Mouse (Mus musculus) hindbrain, embryonic 16.5 days (tissue): Measurements from ENCODE around the gene Hoxd3. TPM values are rescaled to one million over a fixed set of nuclear protein-coding genes. Genes with fewer than 3 reads are reported as not detected.

Source experiments
- ATAC-seq: fragments of 200-750 bp; cut with Nextera tagmentation; 2 replicates; pipeline ENCODE4 v1.8.0; 2017; ENCODE audit warnings: moderate TSS enrichment, moderate library complexity
- H3K27ac ChIP-seq: fragments of 300-500 bp; sonication (generic); 2 replicates; pipeline ENCODE4 v1.5.1; 2014; ENCODE audit warnings: low read depth, mild to moderate bottlenecking, control low read depth, low read length, moderate library complexity
- H3K27me3 ChIP-seq: fragments of 300-500 bp; sonication (generic); replicated peaks from 2 replicates; pipeline ENCODE4 v1.6.1; 2014; ENCODE audit warnings: low read length; ENCODE audit not compliant: control insufficient read depth, insufficient read depth
- H3K36me3 ChIP-seq: fragments of 300-500 bp; sonication (generic); 2 replicates; pipeline ENCODE4 v1.6.1; 2014; ENCODE audit warnings: mild to moderate bottlenecking, low read length, moderate library complexity, mixed read lengths; ENCODE audit not compliant: control insufficient read depth, insufficient read depth
- H3K4me1 ChIP-seq: fragments of 300-500 bp; sonication (generic); 2 replicates; pipeline ENCODE4 v1.6.1; 2014; ENCODE audit warnings: low read depth, low read length; ENCODE audit not compliant: control insufficient read depth, insufficient read depth
- H3K4me2 ChIP-seq: fragments of 300-500 bp; sonication (generic); 2 replicates; pipeline ENCODE4 v1.6.1; 2014; ENCODE audit warnings: mild to moderate bottlenecking, low read length, control low read depth, moderate library complexity
- H3K4me3 ChIP-seq: fragments of 300-500 bp; sonication (generic); 2 replicates; pipeline ENCODE4 v1.5.1; 2014; ENCODE audit warnings: mild to moderate bottlenecking, low read length, control low read depth, moderate library complexity
- H3K9ac ChIP-seq: fragments of 300-500 bp; sonication (generic); 2 replicates; pipeline ENCODE4 v1.6.1; 2014; ENCODE audit warnings: low read depth, mild to moderate bottlenecking, control low read depth, low read length, moderate library complexity
- H3K9me3 ChIP-seq: fragments of 300-500 bp; sonication (generic); 2 replicates; pipeline ENCODE4 v1.6.1; 2014; ENCODE audit warnings: mild to moderate bottlenecking, low read length, moderate library complexity; ENCODE audit not compliant: control insufficient read depth
- WGBS: fragments of 180-500 bp; shearing (Covaris S2); extraction: QIAGEN DNeasy Blood & Tissue Kit; methylation state at CpG from one replicate; pipeline ENCODE4 v1.1.7; 2014; 5-methylcytosine and 5-hydroxymethylcytosine counted together
- polyA plus RNA-seq: library from polyadenylated mRNA; unstranded; fragments of >200 nt; fragmentation: Nextera tagmentation; extraction: Ambion mirVana; gene quantifications from 2 replicates; pipeline ENCODE4 v1.2.1, GENCODE M21; 2015

Gene Hoxd3
- polyA plus RNA-seq, 1 experiment from 2014 or later, result 43.8 TPM

GRCm38 (mm10) chr2:74696442-74697335 lies 15.0 kb upstream of the Hoxd3 start:
- Histone ChIP-seq H3K4me3 (no peak overlapping the region), H3K4me1 (peaks cover 10% of the 10 kb centered on the region; the same call in 1 of the 2 replicates), H3K27ac (no peak overlapping the region)

GRCm38 (mm10) chr2:74697567-74698121 lies 14.1 kb upstream of the Hoxd3 start, which contains the start of gene Hoxd9:
TSS of gene Hoxd9 (plus strand) at chr2:74697727.
- Histone ChIP-seq H3K9me3 (no peaks in the 10 kb centered on the region; the same call in 1 of the 2 replicates), H3K4me2 (peak within 1 kb of the TSS; percentile 53), H3K4me1 (peaks cover 10% of the 10 kb centered on the region; the same call in 1 of the 2 replicates), H3K27me3 (peaks cover 59% of the 10 kb centered on the region), H3K27ac (no peak within 1 kb of the TSS), H3K36me3 (no peaks in the 10 kb centered on the region), H3K9ac (no peak within 1 kb of the TSS), H3K4me3 (peak within 1 kb of the TSS; percentile 29)
- peak; percentile 64; the same call in 1 of the 2 replicates for ATAC-seq
- under 1% methylated on average over 43 of the region's 43 CpGs for WGBS

More at GRCm38 (mm10) chr2:74696442-74697335, 15.0 kb upstream of the Hoxd3 start:
- Histone ChIP-seq H3K36me3 (no peaks in the 10 kb centered on the region), H3K27me3 (peaks cover 69% of the 10 kb centered on the region), H3K9ac (no peak overlapping the region), H3K4me2 (no peak overlapping the region), H3K9me3 (no peaks in the 10 kb centered on the region; the same call in 1 of the 2 replicates)
- 1% methylated on average over 34 of the region's 34 CpGs for WGBS
- ATAC-seq, result no peak

- peaks cover 10% of the 10 kb centered on the region; the same call in 1 of the 2 replicates for H3K4me1 ChIP-seq
- under 1% methylated on average over 66 of the region's 86 CpGs for WGBS
- peak overlapping the region; percentile 29 for H3K4me3 ChIP-seq
- H3K27me3 ChIP-seq, result peaks cover 54% of the 10 kb centered on the region
- H3K9ac ChIP-seq, result no peak overlapping the region
- H3K9me3 ChIP-seq, result no peaks in the 10 kb centered on the region; the same call in 1 of the 2 replicates
- ATAC-seq, result peak; percentile 50; the same call in 1 of the 2 replicates
- H3K36me3 ChIP-seq, result no peaks in the 10 kb centered on the region
- H3K27ac ChIP-seq, result no peak overlapping the region
- peak overlapping the region; percentile 53 for H3K4me2 ChIP-seq
Measured at GRCm38 (mm10) chr2:74698201-74699052, 13.3 kb upstream of the Hoxd3 start.

GRCm38 (mm10) chr2:74699053-74699430 lies 12.7 kb upstream of the Hoxd3 start:
- Histone ChIP-seq H3K27ac (no peak overlapping the region), H3K4me2 (no peak overlapping the region), H3K4me3 (no peak overlapping the region), H3K9ac (no peak overlapping the region), H3K36me3 (no peaks in the 10 kb centered on the region), H3K9me3 (no peaks in the 10 kb centered on the region; the same call in 1 of the 2 replicates), H3K27me3 (peaks cover 54% of the 10 kb centered on the region), H3K4me1 (peaks cover 10% of the 10 kb centered on the region; the same call in 1 of the 2 replicates)
- no peak for ATAC-seq
- WGBS, result 2% methylated on average over 17 of the region's 17 CpGs

- no peaks in the 10 kb centered on the region; the same call in 1 of the 2 replicates for H3K9me3 ChIP-seq
- H3K4me3 ChIP-seq, result no peak overlapping the region
- no peak for ATAC-seq
- H3K9ac ChIP-seq, result no peak overlapping the region
- H3K27ac ChIP-seq, result no peak overlapping the region
- no peaks in the 10 kb centered on the region for H3K36me3 ChIP-seq
- H3K4me2 ChIP-seq, result no peak overlapping the region
- peaks cover 11% of the 10 kb centered on the region for H3K4me1 ChIP-seq
- peaks cover 51% of the 10 kb centered on the region for H3K27me3 ChIP-seq
- 2% methylated on average over 23 of the region's 23 CpGs for WGBS
Measured at GRCm38 (mm10) chr2:74699664-74700545, 11.8 kb upstream of the Hoxd3 start.

- Histone ChIP-seq H3K4me1 (peaks cover 18% of the 10 kb centered on the region), H3K4me2 (no peak overlapping the region), H3K9me3 (no peaks in the 10 kb centered on the region; the same call in 1 of the 2 replicates), H3K4me3 (no peak overlapping the region), H3K36me3 (no peaks in the 10 kb centered on the region), H3K27ac (no peak overlapping the region), H3K27me3 (peaks cover 47% of the 10 kb centered on the region), H3K9ac (no peak overlapping the region)
- 6% methylated on average over 22 of the region's 22 CpGs for WGBS
- no peak for ATAC-seq
Measured at GRCm38 (mm10) chr2:74700546-74701112, 11.1 kb upstream of the Hoxd3 start.

- Histone ChIP-seq H3K4me1 (peaks cover 20% of the 10 kb centered on the region), H3K9me3 (no peaks in the 10 kb centered on the region), H3K27me3 (peaks cover 38% of the 10 kb centered on the region), H3K9ac (no peak overlapping the region), H3K27ac (no peak overlapping the region), H3K4me3 (no peak overlapping the region), H3K36me3 (no peaks in the 10 kb centered on the region), H3K4me2 (no peak overlapping the region)
- no peak for ATAC-seq
- WGBS, result 12% methylated on average over 17 of the region's 17 CpGs
Measured at GRCm38 (mm10) chr2:74701949-74702819, 9.5 kb upstream of the Hoxd3 start.
